Mouse (Mus musculus) heart, embryonic 10.5 days (tissue): ENCODE results near the gene Ksr1. TPM values are rescaled to one million over a fixed set of nuclear protein-coding genes. Genes with fewer than 3 reads are reported as not detected.

Experiments
- DNase-seq: peaks from one replicate; pipeline ENCODE4 v3.0.0-alpha.2; 2017; ENCODE audit warnings: low spot score
- H3K27ac ChIP-seq: fragments of 300-500 bp; sonication (generic); 2 replicates; pipeline ENCODE4 v1.5.1; 2016; ENCODE audit warnings: mild to moderate bottlenecking
- H3K27me3 ChIP-seq: fragments of 300-500 bp; sonication (generic); 2 replicates; pipeline ENCODE4 v1.6.1; 2016; ENCODE audit warnings: mild to moderate bottlenecking; ENCODE audit not compliant: poor library complexity, insufficient read depth, severe bottlenecking
- H3K36me3 ChIP-seq: fragments of 300-500 bp; sonication (generic); 2 replicates; pipeline ENCODE4 v1.6.1; 2016; ENCODE audit warnings: mild to moderate bottlenecking, moderate library complexity
- H3K4me1 ChIP-seq: fragments of 300-500 bp; sonication (generic); 2 replicates; pipeline ENCODE4 v1.6.1; 2016; ENCODE audit warnings: mild to moderate bottlenecking
- H3K4me3 ChIP-seq: fragments of 300-500 bp; sonication (generic); 2 replicates; pipeline ENCODE4 v1.5.1; 2016; ENCODE audit warnings: mild to moderate bottlenecking, moderate library complexity
- H3K9me3 ChIP-seq: fragments of 300-500 bp; sonication (generic); 2 replicates; pipeline ENCODE4 v1.6.1; 2016; ENCODE audit warnings: mild to moderate bottlenecking, moderate library complexity
- WGBS: fragments of 180-500 bp; shearing (Covaris S2); methylation state at CpG from one replicate; pipeline ENCODE4 v1.1.7; 2016; 5-methylcytosine and 5-hydroxymethylcytosine counted together
- polyA plus RNA-seq: library from polyadenylated mRNA; unstranded; fragments of >200 nt; fragmentation: Nextera tagmentation; extraction: Ambion mirVana; gene quantifications from 2 replicates; pipeline ENCODE4 v1.2.1, GENCODE M21; 2016

Ksr1 gene
- polyA plus RNA-seq, 1 experiment from 2014 or later: 1.9 TPM

GRCm38 (mm10) chr11:78980083-78980634, 166.0 kb downstream of the Ksr1 start:
- DNase-seq: peak; percentile 42

GRCm38 (mm10) chr11:78978176-78979019, 167.8 kb downstream of the Ksr1 start:
- peaks cover 7% of the 10 kb centered on the region for H3K4me1 ChIP-seq
- H3K9me3 ChIP-seq: no peaks in the 10 kb centered on the region
- no peak overlapping the region for H3K4me3 ChIP-seq
- H3K27ac ChIP-seq: no peak overlapping the region
- H3K36me3 ChIP-seq: no peaks in the 10 kb centered on the region
- 82% methylated on average over 12 of the region's 12 CpGs for WGBS
- no peaks in the 10 kb centered on the region for H3K27me3 ChIP-seq
- DNase-seq: peak; percentile 65

More at GRCm38 (mm10) chr11:78980083-78980634, 166.0 kb downstream of the Ksr1 start:
- Histone ChIP-seq H3K4me1 (peaks cover 10% of the 10 kb centered on the region), H3K27ac (no peak overlapping the region), H3K36me3 (no peaks in the 10 kb centered on the region), H3K4me3 (no peak overlapping the region), H3K27me3 (no peaks in the 10 kb centered on the region), H3K9me3 (no peaks in the 10 kb centered on the region)
- WGBS: 56% methylated on average over 4 of the region's 4 CpGs

- H3K27ac ChIP-seq: no peak overlapping the region
- no peaks in the 10 kb centered on the region for H3K36me3 ChIP-seq
- H3K4me3 ChIP-seq: no peak overlapping the region
- peak; percentile 71 for DNase-seq
- no peaks in the 10 kb centered on the region for H3K9me3 ChIP-seq
- H3K27me3 ChIP-seq: no peaks in the 10 kb centered on the region
- peaks cover 18% of the 10 kb centered on the region for H3K4me1 ChIP-seq
- 69% methylated on average over 8 of the region's 8 CpGs for WGBS
Observed at GRCm38 (mm10) chr11:78976731-78977510, 169.3 kb downstream of the Ksr1 start.

GRCm38 (mm10) chr11:78973381-78974150, 172.6 kb downstream of the Ksr1 start:
- peaks cover 15% of the 10 kb centered on the region for H3K4me1 ChIP-seq
- H3K4me3 ChIP-seq: no peak overlapping the region
- H3K27me3 ChIP-seq: no peaks in the 10 kb centered on the region
- H3K36me3 ChIP-seq: no peaks in the 10 kb centered on the region
- WGBS: 69% methylated on average over 17 of the region's 17 CpGs
- DNase-seq: peak; percentile 65
- no peaks in the 10 kb centered on the region for H3K9me3 ChIP-seq
- no peak overlapping the region for H3K27ac ChIP-seq

GRCm38 (mm10) chr11:78972811-78973351, 173.3 kb downstream of the Ksr1 start:
- DNase-seq: peak; percentile 46
- Histone ChIP-seq H3K27me3 (no peaks in the 10 kb centered on the region), H3K27ac (no peak overlapping the region), H3K4me1 (peaks cover 15% of the 10 kb centered on the region), H3K4me3 (no peak overlapping the region), H3K9me3 (no peaks in the 10 kb centered on the region), H3K36me3 (no peaks in the 10 kb centered on the region)
- WGBS: 64% methylated on average over 8 of the region's 8 CpGs

GRCm38 (mm10) chr11:78972328-78972727, 173.9 kb downstream of the Ksr1 start:
- no peak overlapping the region for H3K27ac ChIP-seq
- no peak overlapping the region for H3K4me3 ChIP-seq
- no peaks in the 10 kb centered on the region for H3K9me3 ChIP-seq
- H3K27me3 ChIP-seq: no peaks in the 10 kb centered on the region
- WGBS: 54% methylated on average over 6 of the region's 6 CpGs
- no peaks in the 10 kb centered on the region for H3K36me3 ChIP-seq
- H3K4me1 ChIP-seq: peaks cover 18% of the 10 kb centered on the region
- peak; percentile 39 for DNase-seq

GRCm38 (mm10) chr11:78971746-78972145, 174.5 kb downstream of the Ksr1 start:
- H3K9me3 ChIP-seq: no peaks in the 10 kb centered on the region
- 81% methylated on average over 3 of the region's 3 CpGs for WGBS
- no peak for DNase-seq
- H3K36me3 ChIP-seq: no peaks in the 10 kb centered on the region
- no peaks in the 10 kb centered on the region; the same call in 1 of the 2 replicates for H3K27me3 ChIP-seq
- H3K4me3 ChIP-seq: no peak overlapping the region
- no peak overlapping the region for H3K27ac ChIP-seq
- H3K4me1 ChIP-seq: peaks cover 18% of the 10 kb centered on the region

GRCm38 (mm10) chr11:78971096-78971495, 175.1 kb downstream of the Ksr1 start:
- H3K4me1 ChIP-seq: peaks cover 18% of the 10 kb centered on the region
- H3K27ac ChIP-seq: no peak overlapping the region
- H3K27me3 ChIP-seq: no peaks in the 10 kb centered on the region; the same call in 1 of the 2 replicates
- 79% methylated on average over 8 of the region's 8 CpGs for WGBS
- H3K4me3 ChIP-seq: no peak overlapping the region
- no peak for DNase-seq
- H3K9me3 ChIP-seq: no peaks in the 10 kb centered on the region
- no peaks in the 10 kb centered on the region for H3K36me3 ChIP-seq

- WGBS: 78% methylated on average over 4 of the region's 4 CpGs
- Histone ChIP-seq H3K36me3 (0 out of 2 replicates have a peak, but pooled peaks cover 2% of the 10 kb centered on the region), H3K27me3 (no peaks in the 10 kb centered on the region; the same call in 1 of the 2 replicates), H3K4me1 (peaks cover 18% of the 10 kb centered on the region), H3K4me3 (no peak overlapping the region), H3K27ac (no peak overlapping the region), H3K9me3 (no peaks in the 10 kb centered on the region)
- no peak for DNase-seq
Observed at GRCm38 (mm10) chr11:78968121-78968520, 178.1 kb downstream of the Ksr1 start.

GRCm38 (mm10) chr11:78967371-78967770, 178.8 kb downstream of the Ksr1 start:
- Histone ChIP-seq H3K27me3 (no peaks in the 10 kb centered on the region; the same call in none of the 2 replicates), H3K27ac (no peak overlapping the region), H3K9me3 (no peaks in the 10 kb centered on the region), H3K36me3 (0 out of 2 replicates have a peak, but pooled peaks cover 2% of the 10 kb centered on the region), H3K4me3 (no peak overlapping the region), H3K4me1 (peaks cover 17% of the 10 kb centered on the region)
- 18% methylated on average over 4 of the region's 4 CpGs for WGBS
- DNase-seq: no peak
